Mouse (Mus musculus): ENCODE data around the gene Olfr266.

The Olfr266 gene

GRCm38 (mm10) chr3:106826187-106826586 is at the start of gene Olfr266:
Olfr266 (minus strand) TSS chr3:106826287.
- no peak for DNase-seq (ENCODE audit: low spot score in 2 of 2)

GRCm38 (mm10) chr3:106875626-106876025 is 49.5 kb upstream of the Olfr266 start:
- DNase-seq (ENCODE audit: low spot score in 2 of 2) = peak; percentile 13 to 29

GRCm38 (mm10) chr3:106872893-106873292 is 46.8 kb upstream of the Olfr266 start:
- no peak for DNase-seq (ENCODE audit: low spot score in 2 of 2)

GRCm38 (mm10) chr3:106832107-106832506 is 6.0 kb upstream of the Olfr266 start:
- DNase-seq (ENCODE audit: low spot score in 2 of 2) = no peak

- DNase-seq (ENCODE audit: low spot score in 2 of 2) = no peak
Observed at GRCm38 (mm10) chr3:106817676-106818075, 8.4 kb downstream of the Olfr266 start.

GRCm38 (mm10) chr3:106808972-106809695 is 17.0 kb downstream of the Olfr266 start:
- DNase-seq (ENCODE audit: low spot score in 2 of 2) = no peak

GRCm38 (mm10) chr3:106798079-106798478 is 28.0 kb downstream of the Olfr266 start:
- DNase-seq (ENCODE audit: low spot score in 2 of 2) = no peak

GRCm38 (mm10) chr3:106789930-106790329 is 36.2 kb downstream of the Olfr266 start, which contains the start of gene Cd53:
Cd53 (minus strand) TSS chr3:106790149.
- DNase-seq (ENCODE audit: low spot score in 2 of 2) = peak in 1 of 2 experiments; percentile 2

- DNase-seq (ENCODE audit: low spot score in 2 of 2) = no peak
Observed at GRCm38 (mm10) chr3:106788440-106788887, 37.6 kb downstream of the Olfr266 start.

- DNase-seq (ENCODE audit: low spot score in 2 of 2) = no peak
Observed at GRCm38 (mm10) chr3:106787972-106788371, 38.1 kb downstream of the Olfr266 start.

GRCm38 (mm10) chr3:106785130-106785529 is 41.0 kb downstream of the Olfr266 start:
- no peak for DNase-seq (ENCODE audit: low spot score in 2 of 2)

GRCm38 (mm10) chr3:106771834-106772233 is 54.3 kb downstream of the Olfr266 start:
- no peak for DNase-seq (ENCODE audit: low spot score in 2 of 2)

All from frontal cortex, postnatal 36 days (tissue).